Mouse (Mus musculus): ENCODE measurements around the gene Dnajb4. TPM values are rescaled to one million over a fixed set of nuclear protein-coding genes. Genes with fewer than 3 reads are reported as not detected.

Dnajb4 gene
- polyA plus RNA-seq, 1 experiment from 2014 or later: 30.3 TPM

DNA sequence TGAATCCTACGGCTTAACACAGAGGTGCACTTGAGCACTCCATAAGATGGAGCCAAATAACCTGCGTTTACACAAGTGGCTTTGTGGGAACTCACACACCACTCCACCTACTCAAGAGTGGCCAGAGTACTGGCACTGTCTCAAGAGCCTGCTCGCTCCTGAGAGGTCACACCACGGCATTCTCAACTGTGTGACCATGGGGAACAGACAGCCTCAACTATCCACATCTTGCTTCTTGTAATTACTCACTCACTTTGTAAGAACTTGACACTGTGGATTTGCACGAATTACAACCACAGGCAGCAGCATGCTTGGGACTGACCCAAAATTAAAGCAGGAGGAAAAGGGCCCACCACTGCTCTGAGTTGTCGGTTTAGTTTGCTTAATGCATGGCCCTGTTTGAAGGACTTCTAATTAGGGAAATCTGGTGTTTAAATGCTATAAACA is 18.3 kb downstream of the Dnajb4 start:
- peak; percentile 17; the same call in 1 of the 2 replicates for ATAC-seq (ENCODE audit: insufficient number of reproducible peaks, insufficient read depth, low FRiP score, low read depth)
- Histone ChIP-seq H3K27me3 (ENCODE audit: control insufficient read depth, insufficient read depth, low read length) (no peaks in the 10 kb centered on the region), H3K36me3 (ENCODE audit: control insufficient read depth, insufficient read depth, low read length) (no peaks in the 10 kb centered on the region), H3K4me1 (ENCODE audit: control insufficient read depth, insufficient read depth, low read length) (no peaks in the 10 kb centered on the region), H3K9me3 (ENCODE audit: control insufficient read depth, low read depth, low read length) (no peaks in the 10 kb centered on the region), H3K27ac (ENCODE audit: low read length) (peak overlapping the region; percentile 95), H3K9ac (replicated peaks; ENCODE audit: low read depth, low read length) (peak overlapping the region; percentile 18), H3K4me3 (ENCODE audit: low read depth, low read length) (peak overlapping the region; percentile 40), H3K4me2 (replicated peaks; ENCODE audit: low read depth, low read length) (peak overlapping the region; percentile 60)
- WGBS: 5% methylated on average over 6 of the region's 6 CpGs

DNA sequence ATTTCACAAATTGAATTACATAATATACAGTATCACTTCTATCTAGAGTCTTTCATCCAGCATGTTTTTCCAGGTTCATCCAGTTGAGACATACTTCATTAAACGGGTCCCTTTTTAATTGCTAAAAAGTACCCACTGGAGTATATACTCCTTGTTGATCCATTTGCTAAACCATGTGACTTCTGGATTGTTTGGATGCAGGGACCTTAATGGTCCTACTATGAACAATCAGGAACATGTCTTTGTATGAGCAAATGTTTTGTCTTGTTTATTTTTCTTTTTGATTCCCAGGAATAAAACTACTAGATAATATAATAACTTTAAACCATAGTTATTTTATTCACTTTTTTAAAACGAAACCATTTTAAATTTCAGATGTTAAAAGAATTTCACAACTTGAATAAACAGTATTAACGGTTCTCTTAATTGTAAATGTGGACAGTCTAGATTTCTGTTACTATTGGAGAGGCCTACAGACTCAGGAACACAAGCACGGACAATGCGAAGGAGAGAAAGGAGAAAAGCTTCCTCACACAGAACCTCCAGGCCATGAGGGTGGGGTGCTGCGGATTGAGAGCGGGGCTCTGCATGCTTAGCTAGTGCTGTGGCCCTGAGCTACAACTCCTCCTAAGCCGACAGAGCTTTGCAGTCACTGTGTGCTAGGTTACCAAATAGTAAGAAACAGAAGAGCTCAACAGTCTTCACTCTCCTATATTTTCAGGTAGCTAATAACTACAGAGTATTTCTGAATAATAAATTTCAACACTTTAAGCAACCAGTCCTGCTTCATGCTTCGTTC is 19.2 kb downstream of the Dnajb4 start:
- Histone ChIP-seq H3K27me3 (ENCODE audit: control insufficient read depth, insufficient read depth, low read length) (no peaks in the 10 kb centered on the region), H3K4me1 (ENCODE audit: control insufficient read depth, insufficient read depth, low read length) (no peaks in the 10 kb centered on the region), H3K36me3 (ENCODE audit: control insufficient read depth, insufficient read depth, low read length) (no peaks in the 10 kb centered on the region), H3K9ac (replicated peaks; ENCODE audit: low read depth, low read length) (no peak overlapping the region; the same call in 1 of the 2 replicates), H3K9me3 (ENCODE audit: control insufficient read depth, low read depth, low read length) (no peaks in the 10 kb centered on the region), H3K4me3 (ENCODE audit: low read depth, low read length) (peak overlapping the region; percentile 12), H3K4me2 (replicated peaks; ENCODE audit: low read depth, low read length) (peak overlapping the region; percentile 60), H3K27ac (ENCODE audit: low read length) (no peak overlapping the region; the same call in 1 of the 2 replicates)
- no peak for ATAC-seq (ENCODE audit: insufficient number of reproducible peaks, insufficient read depth, low FRiP score, low read depth)
- WGBS: 57% methylated on average over 9 of the region's 9 CpGs

DNA sequence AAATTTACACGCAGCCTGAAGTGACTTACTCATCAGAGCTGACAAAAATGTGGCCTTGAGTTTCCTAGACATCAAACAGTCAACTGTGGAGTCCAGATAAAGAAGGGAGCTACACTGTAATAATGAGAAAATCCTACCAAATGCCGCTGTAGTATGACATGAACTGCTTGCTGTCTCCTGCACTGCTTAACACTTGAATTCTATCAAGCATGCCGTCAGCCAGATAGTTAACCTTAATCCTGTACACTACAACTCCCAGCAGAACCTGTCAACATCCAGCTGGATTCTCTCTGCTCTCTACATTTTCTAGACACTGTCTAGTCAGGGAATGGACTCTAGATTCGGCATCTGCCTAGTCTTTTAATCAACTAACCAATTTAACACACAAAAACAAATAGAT is 20.8 kb downstream of the Dnajb4 start:
- Histone ChIP-seq H3K9me3 (ENCODE audit: control insufficient read depth, low read depth, low read length) (no peaks in the 10 kb centered on the region), H3K27me3 (ENCODE audit: control insufficient read depth, insufficient read depth, low read length) (no peaks in the 10 kb centered on the region), H3K4me1 (ENCODE audit: control insufficient read depth, insufficient read depth, low read length) (no peaks in the 10 kb centered on the region), H3K4me3 (ENCODE audit: low read depth, low read length) (no peak overlapping the region), H3K9ac (replicated peaks; ENCODE audit: low read depth, low read length) (no peak overlapping the region), H3K4me2 (replicated peaks; ENCODE audit: low read depth, low read length) (peak overlapping the region; percentile 15), H3K36me3 (ENCODE audit: control insufficient read depth, insufficient read depth, low read length) (peaks cover 7% of the 10 kb centered on the region; the same call in 1 of the 2 replicates), H3K27ac (ENCODE audit: low read length) (peak overlapping the region; percentile 39; the same call in 1 of the 2 replicates)
- 27% methylated on average over 4 of the region's 4 CpGs for WGBS
- no peak for ATAC-seq (ENCODE audit: insufficient number of reproducible peaks, insufficient read depth, low FRiP score, low read depth)

DNA sequence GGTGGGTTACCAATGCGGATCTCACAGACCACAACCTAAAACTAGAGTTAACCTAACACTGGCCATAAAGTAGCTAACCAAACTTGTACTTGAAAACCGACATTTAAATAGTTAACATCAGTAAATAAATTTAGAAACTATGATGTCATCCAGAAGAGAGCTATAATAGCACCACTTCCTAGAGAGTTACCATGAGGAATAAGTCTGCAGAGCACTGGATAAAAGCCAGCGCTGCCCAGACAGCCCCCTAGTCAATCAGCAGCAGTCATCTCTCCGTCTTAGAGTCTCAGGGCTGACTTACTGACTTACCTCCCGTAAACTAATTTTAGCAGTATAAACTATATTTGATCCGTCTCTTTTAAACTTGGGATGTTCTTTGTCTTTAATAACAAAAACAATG is 24.0 kb downstream of the Dnajb4 start:
- Histone ChIP-seq H3K9ac (replicated peaks; ENCODE audit: low read depth, low read length) (no peak overlapping the region), H3K27me3 (ENCODE audit: control insufficient read depth, insufficient read depth, low read length) (no peaks in the 10 kb centered on the region), H3K4me3 (ENCODE audit: low read depth, low read length) (no peak overlapping the region), H3K4me1 (ENCODE audit: control insufficient read depth, insufficient read depth, low read length) (no peaks in the 10 kb centered on the region), H3K9me3 (ENCODE audit: control insufficient read depth, low read depth, low read length) (no peaks in the 10 kb centered on the region), H3K36me3 (ENCODE audit: control insufficient read depth, insufficient read depth, low read length) (peaks cover 12% of the 10 kb centered on the region), H3K4me2 (replicated peaks; ENCODE audit: low read depth, low read length) (no peak overlapping the region), H3K27ac (ENCODE audit: low read length) (no peak overlapping the region)
- ATAC-seq (ENCODE audit: insufficient number of reproducible peaks, insufficient read depth, low FRiP score, low read depth): no peak
- WGBS: 67% methylated on average over 6 of the region's 6 CpGs

DNA sequence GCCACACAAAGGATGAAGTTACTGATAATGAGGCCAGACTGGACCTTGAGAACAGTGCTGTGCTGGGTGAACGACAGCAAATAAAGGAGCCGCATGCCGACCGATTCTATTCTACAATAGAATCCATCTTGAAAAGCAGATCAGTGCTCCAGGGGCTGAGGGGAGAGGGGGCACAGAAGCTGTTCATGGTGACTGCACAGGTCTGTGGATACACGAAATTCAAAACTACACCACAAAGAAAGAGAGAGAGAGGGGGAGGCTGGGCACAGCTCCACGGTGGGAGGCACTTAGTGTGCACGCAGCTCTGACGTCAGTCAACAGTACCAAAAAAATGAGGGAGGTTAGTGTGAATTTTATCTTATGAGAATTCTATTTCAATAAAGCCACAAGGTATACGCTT is 26.6 kb downstream of the Dnajb4 start:
- Histone ChIP-seq H3K9ac (replicated peaks; ENCODE audit: low read depth, low read length) (no peak overlapping the region), H3K27me3 (ENCODE audit: control insufficient read depth, insufficient read depth, low read length) (no peaks in the 10 kb centered on the region), H3K4me3 (ENCODE audit: low read depth, low read length) (no peak overlapping the region), H3K4me2 (replicated peaks; ENCODE audit: low read depth, low read length) (no peak overlapping the region), H3K4me1 (ENCODE audit: control insufficient read depth, insufficient read depth, low read length) (no peaks in the 10 kb centered on the region), H3K36me3 (ENCODE audit: control insufficient read depth, insufficient read depth, low read length) (peaks cover 12% of the 10 kb centered on the region), H3K27ac (ENCODE audit: low read length) (no peak overlapping the region), H3K9me3 (ENCODE audit: control insufficient read depth, low read depth, low read length) (no peaks in the 10 kb centered on the region)
- ATAC-seq (ENCODE audit: insufficient number of reproducible peaks, insufficient read depth, low FRiP score, low read depth): no peak
- 86% methylated on average over 9 of the region's 9 CpGs for WGBS

GRCm38 (mm10) chr3:152180624-152181023 is 29.5 kb downstream of the Dnajb4 start:
- no peak for ATAC-seq (ENCODE audit: insufficient number of reproducible peaks, insufficient read depth, low FRiP score, low read depth)
- Histone ChIP-seq H3K27me3 (ENCODE audit: control insufficient read depth, insufficient read depth, low read length) (no peaks in the 10 kb centered on the region), H3K4me3 (ENCODE audit: low read depth, low read length) (no peak overlapping the region), H3K9me3 (ENCODE audit: control insufficient read depth, low read depth, low read length) (no peaks in the 10 kb centered on the region), H3K4me1 (ENCODE audit: control insufficient read depth, insufficient read depth, low read length) (no peaks in the 10 kb centered on the region), H3K4me2 (replicated peaks; ENCODE audit: low read depth, low read length) (no peak overlapping the region), H3K9ac (replicated peaks; ENCODE audit: low read depth, low read length) (no peak overlapping the region), H3K36me3 (ENCODE audit: control insufficient read depth, insufficient read depth, low read length) (peaks cover 12% of the 10 kb centered on the region), H3K27ac (ENCODE audit: low read length) (no peak overlapping the region)
- 76% methylated on average over 4 of the region's 4 CpGs for WGBS

- Histone ChIP-seq H3K27me3 (ENCODE audit: control insufficient read depth, insufficient read depth, low read length) (no peaks in the 10 kb centered on the region), H3K4me3 (ENCODE audit: low read depth, low read length) (no peak overlapping the region), H3K27ac (ENCODE audit: low read length) (no peak overlapping the region; the same call in 1 of the 2 replicates), H3K9me3 (ENCODE audit: control insufficient read depth, low read depth, low read length) (no peaks in the 10 kb centered on the region), H3K4me1 (ENCODE audit: control insufficient read depth, insufficient read depth, low read length) (no peaks in the 10 kb centered on the region), H3K9ac (replicated peaks; ENCODE audit: low read depth, low read length) (no peak overlapping the region), H3K36me3 (ENCODE audit: control insufficient read depth, insufficient read depth, low read length) (peaks cover 5% of the 10 kb centered on the region), H3K4me2 (replicated peaks; ENCODE audit: low read depth, low read length) (no peak overlapping the region)
- 34% methylated on average over 1 of the region's 1 CpGs for WGBS
- ATAC-seq (ENCODE audit: insufficient number of reproducible peaks, insufficient read depth, low FRiP score, low read depth): no peak
Measured at GRCm38 (mm10) chr3:152179285-152179684, 30.8 kb downstream of the Dnajb4 start.

GRCm38 (mm10) chr3:152178816-152179215 is 31.3 kb downstream of the Dnajb4 start:
- Histone ChIP-seq H3K4me1 (ENCODE audit: control insufficient read depth, insufficient read depth, low read length) (no peaks in the 10 kb centered on the region), H3K36me3 (ENCODE audit: control insufficient read depth, insufficient read depth, low read length) (peaks cover 4% of the 10 kb centered on the region; the same call in 1 of the 2 replicates), H3K4me3 (ENCODE audit: low read depth, low read length) (no peak overlapping the region), H3K9ac (replicated peaks; ENCODE audit: low read depth, low read length) (no peak overlapping the region), H3K27me3 (ENCODE audit: control insufficient read depth, insufficient read depth, low read length) (no peaks in the 10 kb centered on the region), H3K4me2 (replicated peaks; ENCODE audit: low read depth, low read length) (no peak overlapping the region), H3K9me3 (ENCODE audit: control insufficient read depth, low read depth, low read length) (no peaks in the 10 kb centered on the region), H3K27ac (ENCODE audit: low read length) (no peak overlapping the region)
- 83% methylated on average over 4 of the region's 4 CpGs for WGBS
- no peak for ATAC-seq (ENCODE audit: insufficient number of reproducible peaks, insufficient read depth, low FRiP score, low read depth)

Measured in stomach, embryonic 14.5 days (tissue).